Mouse (Mus musculus) MEL (cell line): ENCODE data around the gene Cercam.
"Not testable (repeated sequence)": the region's sequence is repeated elsewhere in the genome, so short reads cannot be mapped to it uniquely, and the experiment has no call there.

ENCODE experiments used
- CTCF ChIP-seq, 3 experiments: IDR thresholded peaks in 2 of 3; conservative IDR thresholded peaks in 1 of 3; 2 replicates each; pipeline ENCODE4 v1.5.1; 2011 to 2012; ENCODE audit warnings: low read length in 3 of 3, low read depth in 2 of 3, mild to moderate bottlenecking in 2 of 3, improper control_type of control experiment in 1 of 3, inconsistent platforms in 1 of 3, mixed read lengths in 1 of 3, moderate library complexity in 1 of 3; ENCODE audit not compliant: control insufficient read depth in 1 of 3, insufficient read depth in 1 of 3, poor library complexity in 1 of 3, severe bottlenecking in 1 of 3
- GATA1 ChIP-seq: IDR thresholded peaks from 2 replicates; pipeline ENCODE4 v1.6.1; 2011; ENCODE audit warnings: low read depth, low read length, improper control_type of control experiment
- MAX ChIP-seq: IDR thresholded peaks from 2 replicates; pipeline ENCODE4 v1.6.1; 2011; ENCODE audit warnings: low read length, improper control_type of control experiment
- NRF1 ChIP-seq: IDR thresholded peaks from 2 replicates; pipeline ENCODE4 v1.6.1; 2014; ENCODE audit warnings: low read depth, mild to moderate bottlenecking, inconsistent platforms, low read length, improper control_type of control experiment, moderate library complexity; ENCODE audit not compliant: poor library complexity, insufficient read depth, severe bottlenecking
- POLR2A ChIP-seq, 2 experiments: IDR thresholded peaks; 2 replicates each; pipeline ENCODE4 v1.6.1; 2011 to 2012; ENCODE audit warnings: low read length in 2 of 2, mild to moderate bottlenecking in 2 of 2, control low read depth in 1 of 2, improper control_type of control experiment in 1 of 2, low read depth in 1 of 2, moderate library complexity in 1 of 2; ENCODE audit not compliant: control insufficient read depth in 1 of 2, insufficient read depth in 1 of 2, poor library complexity in 1 of 2
- POLR2AphosphoS2 ChIP-seq: IDR thresholded peaks from 2 replicates; pipeline ENCODE4 v1.6.1; 2011; ENCODE audit warnings: low read length, improper control_type of control experiment
- RAD21 ChIP-seq: IDR thresholded peaks from 2 replicates; pipeline ENCODE4 v1.6.1; 2011; ENCODE audit warnings: mild to moderate bottlenecking, low read depth, low read length, improper control_type of control experiment
- TAL1 ChIP-seq: IDR thresholded peaks from 2 replicates; pipeline ENCODE4 v1.6.1; 2012; ENCODE audit warnings: mild to moderate bottlenecking, inconsistent platforms, low read length, moderate library complexity, mixed read lengths
- USF2 ChIP-seq, 2 experiments: IDR thresholded peaks; 2 replicates each; pipeline ENCODE4 v1.6.1; 2011 to 2012; ENCODE audit warnings: improper control_type of control experiment in 2 of 2, low read length in 2 of 2, borderline replicate concordance in 1 of 2, inconsistent platforms in 1 of 2, low read depth in 1 of 2, mild to moderate bottlenecking in 1 of 2; ENCODE audit not compliant: insufficient read depth in 1 of 2
- ZC3H11A ChIP-seq: IDR thresholded peaks from 2 replicates; pipeline ENCODE4 v1.6.1; 2012; ENCODE audit warnings: low read depth, mild to moderate bottlenecking, inconsistent platforms, low read length, improper control_type of control experiment
- ZNF384 ChIP-seq: IDR thresholded peaks from 2 replicates; pipeline ENCODE4 v1.6.1; 2012; ENCODE audit warnings: low read depth, mild to moderate bottlenecking, inconsistent platforms, low read length, improper control_type of control experiment

GRCm38 (mm10) chr2:29908171-29908570 lies 39.2 kb downstream of the Cercam start:
- not testable (repeated sequence) for TF ChIP-seq USF2 (IDR thresholded peaks at IDR 0.05; ENCODE audit: borderline replicate concordance in 1 of 2, insufficient read depth in 1 of 2, low read depth in 1 of 2, low read length in 2 of 2); CTCF (IDR thresholded peaks at IDR 0.05 in 2 of 3, conservative IDR thresholded peaks at IDR 0.05 in 1 of 3; ENCODE audit: control insufficient read depth in 1 of 3, insufficient read depth in 1 of 3, low read depth in 2 of 3, low read length in 3 of 3, poor library complexity in 1 of 3, severe bottlenecking in 1 of 3); POLR2A (IDR thresholded peaks at IDR 0.05; ENCODE audit: control insufficient read depth in 1 of 2, insufficient read depth in 1 of 2, low read depth in 1 of 2, low read length in 2 of 2, poor library complexity in 1 of 2); MAX; GATA1; RAD21; TAL1; ZC3H11A; ZNF384; NRF1; POLR2AphosphoS2
